Mouse (Mus musculus) erythroblast, embryonic 14.5 days (primary cell): ENCODE results near the gene Ccl21b. TPM values are rescaled to one million over a fixed set of nuclear protein-coding genes. Genes with fewer than 3 reads are reported as not detected.
"Not testable (repeated sequence)": the region's sequence is repeated elsewhere in the genome, so short reads cannot be mapped to it uniquely, and the experiment has no call there.

Experiments used
- H3K27me3 ChIP-seq: 2 replicates; pipeline ENCODE4 v1.6.1; 2012; ENCODE audit warnings: inconsistent platforms; ENCODE audit not compliant: control insufficient read depth
- H3K36me3 ChIP-seq: 2 replicates; pipeline ENCODE4 v1.6.1; 2012; ENCODE audit warnings: mild to moderate bottlenecking, inconsistent platforms; ENCODE audit not compliant: control insufficient read depth
- H3K4me1 ChIP-seq: 2 replicates; pipeline ENCODE4 v1.6.1; 2012; ENCODE audit warnings: inconsistent platforms; ENCODE audit not compliant: control insufficient read depth
- H3K4me3 ChIP-seq: replicated peaks from 2 replicates; pipeline ENCODE3; 2012; ENCODE audit warnings: moderate library complexity, mild to moderate bottlenecking, inconsistent platforms
- H3K9me3 ChIP-seq: 2 replicates; pipeline ENCODE4 v1.6.1; 2012; ENCODE audit warnings: low read length, inconsistent platforms, mixed read lengths; ENCODE audit not compliant: control insufficient read depth
- polyA plus RNA-seq: library from polyadenylated mRNA; stranded (reverse); fragments of >175 nt; gene quantifications from 2 replicates; pipeline ENCODE4 v1.2.3, GENCODE M21; 2012

Ccl21b gene
- not detected in 2 replicates for polyA plus RNA-seq

DNA sequence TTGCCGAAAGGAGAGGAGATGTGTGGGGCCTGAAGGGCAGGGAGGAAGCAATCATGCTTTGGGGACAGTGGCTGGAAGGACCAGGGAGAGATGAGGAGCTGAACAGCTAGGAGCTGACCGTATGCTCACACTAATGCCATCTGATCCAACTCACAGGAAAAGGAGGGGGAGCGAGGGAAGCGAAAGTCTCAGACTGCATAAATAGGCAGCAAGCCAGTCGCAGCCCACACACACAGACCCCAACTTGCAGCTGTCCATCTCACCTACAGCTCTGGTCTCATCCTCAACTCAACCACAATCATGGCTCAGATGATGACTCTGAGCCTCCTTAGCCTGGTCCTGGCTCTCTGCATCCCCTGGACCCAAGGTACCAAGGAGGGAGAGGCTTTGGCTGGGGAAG is at the start of gene Ccl21b:
Gene Ccl21b, plus strand, starts transcription at position 301 of the 400 bp plus-strand sequence.
- H3K9me3 ChIP-seq, H3K36me3 ChIP-seq, H3K27me3 ChIP-seq, H3K4me3 ChIP-seq, H3K4me1 ChIP-seq: not testable (repeated sequence)

- H3K36me3 ChIP-seq, H3K9me3 ChIP-seq, H3K4me1 ChIP-seq, H3K27me3 ChIP-seq, H3K4me3 ChIP-seq: not testable (repeated sequence)
Measured at GRCm38 (mm10) chr4:42240339-42240738, 15.2 kb upstream of the Ccl21b start, which contains the start of gene Gm10600. Gm10600 (plus strand) TSS chr4:42240639.

DNA sequence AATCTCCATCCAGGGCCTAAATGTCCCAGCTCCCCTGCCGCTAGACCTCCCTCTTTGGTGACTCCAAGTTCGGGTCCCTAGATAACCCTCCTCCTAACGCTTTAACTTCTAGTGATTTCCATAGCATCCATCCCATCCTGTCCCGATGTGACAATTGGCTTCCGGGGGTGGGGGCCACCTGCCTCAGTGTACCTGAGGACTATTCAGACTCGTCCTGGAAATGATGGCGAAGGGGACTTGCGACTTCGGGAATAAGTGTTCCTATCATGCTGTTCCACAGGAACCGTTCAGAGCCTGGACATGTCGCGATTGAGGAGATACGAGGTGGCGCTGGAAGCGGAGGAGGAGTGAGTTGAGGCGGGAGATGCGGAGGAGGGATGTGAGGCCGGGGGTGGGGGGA is 38.4 kb downstream of the Ccl21b start, which contains the start of gene Gm21953:
Gene Gm21953, plus strand, starts transcription at position 301 of the 400 bp plus-strand sequence.
- not testable (repeated sequence) for H3K27me3 ChIP-seq, H3K36me3 ChIP-seq, H3K9me3 ChIP-seq, H3K4me1 ChIP-seq, H3K4me3 ChIP-seq

Other genes starting within 250 kb of the Ccl21b start
- not detected in 2 replicates for gene Gm21093, start 221.0 kb upstream of the Ccl21b start, polyA plus RNA-seq
- gene Gm3893, start 164.6 kb upstream of the Ccl21b start, polyA plus RNA-seq = not detected in 2 replicates
- not detected in 2 replicates for gene Gm13304, start 140.9 kb upstream of the Ccl21b start, polyA plus RNA-seq
- not detected in 2 replicates for gene Gm13306, start 102.3 kb upstream of the Ccl21b start, polyA plus RNA-seq
- 0.06 TPM in 1 of 2 replicates, not detected in the other for gene Gm13305, start 87.2 kb upstream of the Ccl21b start, polyA plus RNA-seq
- not detected in 2 replicates for gene Gm10600, start 15.1 kb upstream of the Ccl21b start, polyA plus RNA-seq
- gene Gm21953, start 38.5 kb downstream of the Ccl21b start, polyA plus RNA-seq = 0.97 TPM in 1 of 2 replicates, not detected in the other
- not detected in 2 replicates for gene Fam205a3, start 62.6 kb downstream of the Ccl21b start, polyA plus RNA-seq
- 0.97 TPM in 1 of 2 replicates, not detected in the other for gene Gm21586, start 183.6 kb downstream of the Ccl21b start, polyA plus RNA-seq
- gene Gm2163, start 211.0 kb downstream of the Ccl21b start, polyA plus RNA-seq = not detected in 2 replicates